Mouse (Mus musculus) CD4-positive, CD25-positive, alpha-beta regulatory T cell, adult 2 months (primary cell): ENCODE results near the gene Rara.
A peak's percentile ranks its signal among the peaks of the same experiment; 100 is the strongest.
"Not testable (repeated sequence)": the region's sequence is repeated elsewhere in the genome, so short reads cannot be mapped to it uniquely, and the experiment has no call there.

Source experiments
- DNase-seq: peaks from one replicate; pipeline ENCODE4 v3.0.0-alpha.2; 2012; ENCODE audit warnings: low read depth, low spot score

Gene Rara

DNA sequence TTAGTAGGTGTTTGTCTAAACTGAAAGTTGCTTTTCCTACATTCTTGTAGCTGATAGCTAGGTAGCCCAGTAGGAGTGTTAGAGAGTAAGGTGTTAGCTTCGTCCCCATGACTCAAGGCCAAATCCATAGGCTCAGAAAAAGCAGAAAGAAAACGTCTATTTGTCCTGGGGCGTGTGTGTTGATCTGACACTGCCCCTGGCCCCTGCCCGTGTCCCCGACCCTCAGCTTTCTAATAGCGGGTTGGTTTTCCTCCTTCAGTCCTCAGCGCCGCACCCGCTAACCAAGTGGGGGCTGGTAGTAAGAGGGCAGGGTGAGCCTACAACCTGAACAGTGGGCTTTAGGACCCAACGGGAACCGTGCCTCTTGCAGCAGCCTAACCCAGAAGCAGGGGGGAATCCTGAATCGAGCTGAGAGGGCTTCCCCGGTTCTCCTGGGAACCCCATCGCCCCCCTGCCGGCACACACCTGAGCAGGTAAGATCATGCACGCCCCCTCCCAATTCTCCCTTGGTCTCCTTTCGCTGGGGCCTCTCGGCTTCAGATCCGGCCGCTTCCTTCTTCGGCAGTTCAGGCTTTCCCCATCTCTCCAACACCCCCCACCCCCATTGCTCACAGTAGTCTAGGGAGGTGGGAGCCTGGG is at the start of gene Rara:
Gene Rara (plus strand): TSS at position 381 of the 639 bp plus-strand sequence.
- DNase-seq = peak; percentile 58

DNA sequence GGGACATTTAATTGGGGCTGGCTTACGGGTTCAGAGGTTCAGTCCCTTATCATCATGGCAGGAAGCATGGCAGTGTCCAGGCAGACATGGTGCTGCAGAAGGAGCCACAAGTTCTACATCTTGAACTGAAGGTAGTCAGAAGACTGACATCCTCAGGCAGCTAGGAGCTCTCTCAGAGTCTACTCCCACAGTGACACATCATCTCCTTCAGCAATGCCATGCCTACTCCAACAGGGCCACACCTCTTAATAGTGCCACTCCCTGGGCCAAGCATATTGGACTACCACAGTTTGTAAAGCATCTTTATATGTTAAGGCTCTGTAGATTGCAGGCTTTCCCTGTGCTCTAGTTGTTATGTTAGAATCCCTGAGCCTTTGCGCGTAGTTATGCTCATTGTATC is 39.9 kb upstream of the Rara start:
- DNase-seq = no peak

DNA sequence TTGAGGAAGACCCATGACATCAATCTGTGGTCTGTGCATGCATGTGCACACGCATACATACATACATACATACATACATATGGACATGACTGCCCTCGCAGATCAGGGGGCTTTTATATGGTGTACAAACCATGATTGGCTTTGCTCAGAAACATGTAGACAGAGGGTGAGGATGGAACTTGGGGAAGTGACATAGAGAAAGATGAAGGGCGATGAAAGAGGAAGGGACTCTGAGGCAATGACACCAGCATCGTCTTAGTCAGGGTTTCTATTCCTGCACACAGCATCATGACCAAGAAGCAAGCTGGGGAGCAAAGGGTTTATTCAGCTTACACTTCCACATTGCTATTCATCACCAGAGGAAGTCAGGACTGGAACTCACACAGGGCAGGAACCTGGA is 38.5 kb upstream of the Rara start:
- no peak for DNase-seq

DNA sequence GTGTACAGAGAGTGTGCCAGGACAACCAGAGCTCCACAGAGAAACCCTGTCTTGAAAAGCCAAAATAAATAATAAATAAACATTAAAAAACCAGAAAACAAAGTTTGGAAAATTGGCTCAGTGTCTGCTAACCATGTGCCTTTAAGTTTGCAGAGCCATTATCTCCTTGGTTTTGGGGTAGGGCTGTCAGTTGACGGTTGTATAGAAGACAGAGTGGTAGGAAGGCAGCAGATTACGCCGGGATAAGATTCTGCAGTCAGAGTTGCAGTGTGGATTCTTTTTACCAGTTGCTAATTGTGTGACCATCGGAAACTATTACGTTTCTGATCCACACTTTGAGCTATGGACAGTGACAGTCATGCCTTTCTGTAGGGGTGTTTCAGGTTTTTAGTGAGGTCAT is 37.6 kb upstream of the Rara start:
- DNase-seq = no peak

DNA sequence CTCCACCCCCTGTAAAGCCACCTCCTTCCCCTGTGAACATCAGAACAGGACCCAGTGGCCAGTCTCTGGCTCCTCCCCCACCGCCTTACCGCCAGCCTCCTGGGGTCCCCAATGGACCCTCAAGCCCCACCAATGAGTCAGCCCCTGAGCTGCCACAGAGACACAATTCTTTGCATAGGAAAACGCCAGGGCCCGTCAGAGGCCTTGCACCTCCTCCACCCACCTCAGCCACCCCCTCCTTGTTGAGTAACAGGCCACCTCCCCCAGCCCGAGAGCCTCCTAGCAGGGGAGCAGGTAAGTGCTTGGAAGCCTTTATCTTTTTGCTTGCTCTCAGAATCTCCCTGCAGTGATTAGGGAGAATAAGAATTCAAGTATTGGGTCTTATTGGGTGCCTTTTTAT is 35.2 kb upstream of the Rara start:
- no peak for DNase-seq

DNA sequence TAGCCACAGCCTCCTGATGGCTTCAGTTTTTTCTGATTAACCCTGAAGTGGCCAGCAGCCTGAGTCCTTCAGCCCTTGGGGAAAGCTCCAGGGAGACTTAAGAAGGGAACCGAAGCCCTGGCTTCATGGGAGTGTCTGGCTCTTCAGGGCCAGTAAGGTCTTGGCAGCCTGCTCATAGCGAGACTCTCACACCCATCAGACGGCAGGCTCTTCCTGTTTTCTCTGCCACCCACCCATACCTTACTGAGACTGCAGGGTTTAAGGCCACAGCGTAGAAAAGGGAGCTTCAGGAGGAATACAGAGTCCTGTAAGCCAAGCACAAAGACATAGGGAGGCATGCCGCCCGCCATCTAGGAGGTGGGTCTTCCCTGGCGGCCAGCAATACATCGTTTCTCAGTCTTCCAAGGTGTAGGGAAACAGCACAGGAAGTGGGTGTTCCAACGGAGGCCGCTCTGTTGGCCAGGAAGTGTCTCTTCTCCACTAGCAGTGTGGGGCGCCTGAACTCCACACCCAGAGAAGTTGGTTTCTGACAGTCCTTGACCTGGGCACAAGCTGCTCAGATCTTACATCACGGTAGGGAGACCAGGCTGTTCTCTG is 27.0 kb upstream of the Rara start:
- DNase-seq = peak; percentile 57

DNA sequence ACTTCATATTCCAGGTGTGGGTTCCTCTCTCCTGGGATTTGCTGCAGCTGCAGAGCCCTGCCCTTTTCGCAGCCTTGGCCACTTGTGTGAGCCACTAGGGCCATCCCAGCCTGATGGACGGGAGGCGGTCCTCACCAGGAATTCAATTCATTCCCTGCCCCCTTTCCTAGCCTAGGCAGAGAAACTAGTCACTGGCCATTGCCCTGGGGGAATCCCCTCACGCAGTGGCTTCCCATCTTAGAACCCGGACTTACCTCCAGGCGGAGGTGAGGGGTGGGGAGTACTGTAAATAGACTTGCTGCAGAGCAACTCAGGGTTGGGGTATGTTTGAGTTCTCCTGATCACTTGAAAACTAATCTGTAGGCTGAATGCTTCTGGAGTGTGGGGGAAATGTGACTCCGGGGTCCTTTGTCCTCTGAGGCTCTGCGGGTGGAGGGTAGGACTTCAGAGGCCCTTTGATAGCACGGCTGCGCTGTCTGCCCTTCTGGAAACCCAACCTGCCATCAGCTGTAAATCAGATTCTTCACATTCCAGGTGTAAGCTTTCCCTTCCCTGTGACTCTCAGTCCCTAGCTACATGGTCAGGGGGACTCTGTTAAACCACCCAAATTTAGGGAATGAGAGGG is 24.9 kb upstream of the Rara start:
- no peak for DNase-seq

DNA sequence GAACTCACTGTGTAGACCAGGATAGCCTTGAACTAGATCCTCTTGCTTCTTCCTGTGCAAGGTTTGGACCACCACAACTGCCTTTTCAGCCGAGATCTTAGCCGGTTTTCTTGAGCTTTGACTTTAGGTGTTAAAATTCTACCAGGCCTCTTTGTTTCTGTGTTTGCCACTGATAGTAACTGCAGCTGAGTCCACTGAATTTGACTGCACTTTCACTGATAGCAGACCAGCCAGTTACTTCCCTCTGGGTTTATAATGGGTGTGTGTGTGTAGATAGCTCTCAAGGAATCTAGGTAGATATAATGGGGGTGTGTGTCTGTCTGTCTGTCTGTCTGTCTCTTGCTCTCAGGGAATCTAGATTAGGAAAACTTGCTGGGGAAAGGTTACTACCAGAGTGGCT is 23.0 kb upstream of the Rara start:
- no peak for DNase-seq

DNA sequence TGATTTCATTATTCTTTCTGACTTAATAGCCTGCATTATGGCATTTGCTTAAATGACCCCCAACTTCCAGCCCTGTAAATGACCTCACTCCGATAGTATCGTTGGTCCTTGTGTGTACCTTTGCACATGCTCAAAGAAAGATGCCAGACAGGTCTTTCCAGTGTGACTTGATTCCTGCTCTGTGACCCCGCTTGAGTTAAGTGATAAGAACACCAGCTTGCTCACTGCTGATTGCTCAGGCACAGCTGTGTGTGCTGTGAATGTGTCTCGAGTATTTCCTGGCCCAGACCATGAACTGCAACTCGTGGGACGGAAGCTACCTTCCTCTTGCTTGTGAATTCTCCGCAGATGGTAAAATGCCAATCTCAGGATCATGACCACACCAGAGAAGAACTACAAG is 22.6 kb upstream of the Rara start:
- DNase-seq = no peak

DNA sequence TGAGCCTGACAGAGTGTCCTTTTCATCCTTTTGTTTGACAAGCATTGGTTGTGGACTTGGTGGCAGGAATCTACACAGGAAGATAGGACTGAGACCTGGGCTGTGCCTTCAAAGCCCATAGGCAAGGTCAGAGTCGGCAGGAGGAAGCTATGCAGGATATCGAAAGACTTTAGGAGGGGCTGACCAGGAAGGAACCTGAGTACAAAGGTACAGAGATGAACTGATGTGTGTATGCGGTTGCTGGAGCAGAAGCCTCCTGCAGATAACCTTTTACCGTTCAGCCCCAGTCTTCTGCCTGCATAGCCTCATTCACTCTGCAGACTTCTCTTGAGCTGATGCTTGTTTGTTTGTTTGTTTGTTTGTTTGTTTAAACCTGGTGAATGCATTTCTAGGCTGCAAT is 22.0 kb upstream of the Rara start:
- DNase-seq = no peak

DNA sequence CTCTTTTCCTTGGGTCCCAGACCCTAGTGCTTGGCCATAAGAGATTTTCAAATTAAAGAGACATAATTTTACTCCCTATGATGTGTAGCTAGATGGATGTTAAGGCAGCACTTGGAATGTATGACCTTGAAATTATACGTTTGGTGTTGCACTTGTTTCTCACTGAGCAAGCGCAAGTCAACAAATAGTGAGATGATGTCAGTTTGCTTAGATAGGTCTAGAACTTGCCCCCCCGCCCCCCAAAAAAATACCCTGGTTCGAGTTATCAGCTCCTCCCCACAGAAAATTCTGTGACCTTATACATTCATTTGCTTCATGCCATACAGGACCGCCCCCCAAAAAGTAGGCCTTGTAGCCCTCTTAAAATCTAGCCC is 20.6 kb upstream of the Rara start:
- DNase-seq = no peak

DNA sequence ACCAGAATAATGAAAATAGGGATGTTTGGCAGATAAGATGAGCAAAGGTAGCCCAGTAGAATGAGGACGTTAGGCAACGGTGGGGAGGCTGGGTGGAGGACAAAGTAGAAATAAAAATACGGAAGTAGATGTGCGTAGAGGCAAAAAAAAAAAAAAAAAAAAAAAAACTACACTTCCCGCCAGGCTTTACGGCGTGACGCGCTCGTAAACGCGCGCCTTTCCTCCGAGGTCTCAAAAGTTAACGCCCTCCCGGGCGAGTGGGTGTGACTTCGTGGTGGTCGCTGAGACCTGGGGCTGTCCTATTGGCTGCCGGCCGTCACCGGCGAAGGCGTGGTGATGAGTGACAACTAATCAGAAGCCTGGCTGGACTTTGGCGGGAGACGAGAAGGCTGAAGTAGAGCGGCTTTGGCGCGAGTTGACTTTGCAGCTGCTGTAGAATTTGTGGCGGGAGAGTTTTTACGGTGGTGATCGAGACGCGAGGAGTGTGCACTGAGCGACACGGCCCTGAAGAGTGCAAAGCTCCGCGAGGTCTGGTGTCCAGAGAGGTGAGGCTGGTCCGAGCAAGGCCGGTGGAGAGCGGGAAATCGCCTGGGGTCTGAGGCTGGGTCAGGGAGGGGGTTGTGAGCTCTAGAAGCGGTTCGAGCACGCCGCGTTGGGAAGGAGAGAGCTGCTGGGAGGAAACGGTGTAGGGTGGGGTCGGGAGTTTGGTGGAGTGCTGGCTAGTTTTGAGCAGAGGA is 20.0 kb upstream of the Rara start, which contains the start of gene Cdc6:
Gene Cdc6 (plus strand): TSS at position 365 of the 737 bp plus-strand sequence.
- peak; percentile 96 for DNase-seq

DNA sequence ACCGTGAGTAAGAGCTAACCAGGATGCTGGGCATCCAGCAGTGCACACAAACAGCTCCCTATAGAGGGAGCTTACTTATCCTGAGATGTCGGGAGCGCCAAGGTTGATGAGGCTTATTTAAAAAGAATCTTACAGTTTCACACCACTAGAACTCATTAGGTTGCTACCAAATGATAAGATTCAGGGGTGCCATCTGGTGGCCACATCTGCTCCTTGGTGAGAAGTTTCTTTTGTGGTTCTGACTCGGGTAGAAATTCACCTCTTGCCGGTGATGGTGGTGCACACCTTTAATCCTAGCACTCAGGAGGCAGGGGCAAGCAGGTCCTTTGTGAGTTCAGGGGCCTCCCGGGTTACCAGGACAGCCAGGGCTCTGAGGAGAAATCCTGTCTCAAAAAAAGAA is 18.0 kb upstream of the Rara start:
- DNase-seq = peak; percentile 90

DNA sequence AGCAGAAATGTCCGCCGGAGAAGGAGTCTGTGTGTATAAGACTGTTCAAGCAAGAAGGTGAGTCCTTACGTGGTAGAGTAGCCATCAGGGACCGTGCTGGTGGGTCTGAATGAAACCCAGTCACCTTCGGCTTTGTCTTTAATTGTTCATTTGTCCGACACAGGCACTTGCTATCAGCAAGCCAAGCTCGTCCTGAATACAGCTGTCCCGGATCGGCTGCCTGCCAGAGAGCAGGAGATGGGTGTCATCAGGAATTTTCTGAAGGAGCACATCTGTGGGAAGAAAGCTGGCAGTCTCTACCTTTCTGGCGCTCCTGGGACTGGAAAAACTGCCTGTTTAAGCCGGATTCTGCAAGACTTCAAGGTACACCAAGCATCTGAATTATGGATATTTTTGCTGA is 17.2 kb upstream of the Rara start:
- DNase-seq = no peak

DNA sequence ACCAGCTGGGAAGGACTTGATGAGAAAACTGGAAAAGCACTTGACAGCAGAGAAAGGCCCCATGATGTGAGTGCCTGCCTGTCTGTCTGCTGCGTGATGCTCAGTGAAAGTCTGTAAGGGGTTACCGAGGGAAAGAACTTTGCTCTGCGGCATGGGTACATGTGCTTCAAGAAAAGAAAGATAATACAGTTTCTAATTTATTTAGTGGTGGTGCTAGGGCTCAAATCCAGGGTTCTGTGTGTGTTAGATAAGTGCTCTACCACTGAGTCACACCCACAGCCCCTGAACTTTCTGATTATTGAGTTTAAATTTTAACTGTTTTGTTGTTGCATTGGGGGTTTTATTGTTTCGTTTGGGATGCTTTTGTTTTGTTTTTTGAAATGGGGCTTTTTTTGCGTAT is 16.1 kb upstream of the Rara start:
- no peak for DNase-seq

DNA sequence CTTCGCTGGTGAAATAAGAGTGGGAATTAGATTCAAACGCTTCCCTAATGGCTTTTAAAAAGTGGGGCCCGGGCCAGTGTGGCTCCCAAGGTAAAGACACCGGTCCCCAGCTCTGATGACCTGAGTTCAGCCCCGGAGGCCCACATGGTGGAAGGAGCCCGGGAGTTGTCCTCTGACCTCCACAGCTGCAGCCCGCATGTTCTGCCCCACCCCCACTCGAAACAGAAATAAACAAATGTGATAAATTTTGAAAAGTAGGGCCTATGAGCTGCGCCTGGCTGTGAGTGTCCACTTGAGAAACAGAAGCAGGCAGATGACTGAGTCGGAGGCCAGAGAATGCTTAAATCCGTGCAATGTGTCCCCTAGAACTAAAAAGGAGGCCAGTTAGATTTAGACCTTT is 13.4 kb upstream of the Rara start:
- no peak for DNase-seq

DNA sequence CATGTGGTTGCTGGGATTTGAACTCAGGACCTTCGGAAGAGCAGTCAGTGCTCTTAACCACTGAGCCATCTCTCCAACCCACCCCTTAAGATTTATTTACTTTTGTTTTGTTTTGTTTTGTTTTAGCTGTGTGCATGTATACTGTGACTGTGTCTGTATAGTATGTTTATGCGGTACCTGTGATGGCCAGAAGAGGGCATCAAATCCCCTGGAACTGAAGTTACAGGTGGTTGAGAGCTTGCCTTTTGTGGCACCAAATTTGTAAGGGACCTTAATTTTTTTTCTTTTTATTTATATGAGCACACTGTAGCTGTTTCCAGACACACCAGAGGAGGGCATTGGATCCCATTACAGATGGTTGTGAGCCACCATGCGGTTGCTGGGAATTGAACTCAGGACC is 11.2 kb upstream of the Rara start:
- DNase-seq = peak; percentile 69

DNA sequence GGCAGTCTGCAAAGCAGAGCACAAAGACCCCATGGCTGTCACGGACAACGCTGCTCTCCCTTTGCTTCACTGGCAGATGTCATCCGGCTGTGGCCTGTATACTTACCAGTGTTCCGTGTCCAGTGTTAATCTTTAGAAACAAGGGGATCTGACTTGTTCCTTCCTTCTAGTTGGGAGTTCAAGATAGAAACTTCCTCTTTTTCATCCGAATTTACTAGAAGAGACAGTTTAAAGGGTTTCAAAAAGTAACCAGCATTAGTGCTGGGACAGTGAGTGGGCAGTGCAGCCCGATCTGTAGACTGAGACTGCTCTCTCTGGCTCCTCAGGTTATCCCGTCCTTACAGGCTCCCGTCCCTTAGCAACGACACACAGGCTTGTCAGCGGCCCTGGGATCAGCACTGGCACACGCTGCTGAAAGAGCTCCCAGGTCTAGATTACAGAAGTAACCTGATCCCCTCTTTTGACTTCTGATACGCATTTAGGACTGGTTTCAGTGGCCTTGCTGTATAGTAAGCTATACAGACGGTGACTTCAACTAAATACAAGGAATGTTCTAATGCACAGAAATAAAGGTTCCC is 10.1 kb upstream of the Rara start:
- no peak for DNase-seq

DNA sequence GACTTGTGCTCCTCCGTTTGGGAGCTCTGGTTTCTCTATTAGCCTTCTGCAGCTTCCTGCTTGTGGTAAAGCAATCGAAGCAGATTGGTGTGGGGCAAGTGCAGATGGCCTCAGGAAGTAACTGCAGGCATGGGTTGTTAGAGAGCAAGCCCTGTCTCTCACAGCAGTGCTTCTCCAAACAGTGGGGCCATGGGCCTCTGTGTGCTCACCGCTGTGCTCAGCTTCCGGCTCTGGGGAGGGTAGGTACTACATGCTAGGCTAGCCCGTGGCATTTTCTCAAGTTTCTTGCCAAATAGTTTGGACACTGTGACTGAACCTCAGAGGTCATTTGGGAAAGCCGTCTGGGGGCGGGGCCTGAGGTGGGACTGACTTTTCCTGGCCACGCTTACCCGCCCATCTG is 9.4 kb upstream of the Rara start:
- DNase-seq = peak; percentile 66

DNA sequence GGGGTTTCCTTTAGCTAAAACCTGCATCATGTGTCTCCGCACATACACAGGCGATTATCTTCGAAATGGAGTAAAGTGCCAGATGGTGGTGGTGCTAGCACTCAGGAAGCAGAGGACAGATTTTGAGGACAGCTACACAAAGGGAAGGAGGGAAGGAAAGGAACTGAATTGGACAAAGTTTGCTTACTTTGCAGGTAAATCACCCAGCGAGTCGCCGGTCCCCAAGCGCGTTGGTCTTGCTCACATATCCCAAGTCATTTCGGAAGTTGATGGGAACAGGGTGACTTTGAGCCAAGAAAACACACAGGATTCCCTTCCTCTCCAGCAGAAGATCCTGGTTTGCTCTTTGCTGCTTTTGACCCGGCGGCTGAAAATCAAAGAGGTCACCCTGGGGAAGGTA is 8.6 kb upstream of the Rara start:
- DNase-seq = no peak

DNA sequence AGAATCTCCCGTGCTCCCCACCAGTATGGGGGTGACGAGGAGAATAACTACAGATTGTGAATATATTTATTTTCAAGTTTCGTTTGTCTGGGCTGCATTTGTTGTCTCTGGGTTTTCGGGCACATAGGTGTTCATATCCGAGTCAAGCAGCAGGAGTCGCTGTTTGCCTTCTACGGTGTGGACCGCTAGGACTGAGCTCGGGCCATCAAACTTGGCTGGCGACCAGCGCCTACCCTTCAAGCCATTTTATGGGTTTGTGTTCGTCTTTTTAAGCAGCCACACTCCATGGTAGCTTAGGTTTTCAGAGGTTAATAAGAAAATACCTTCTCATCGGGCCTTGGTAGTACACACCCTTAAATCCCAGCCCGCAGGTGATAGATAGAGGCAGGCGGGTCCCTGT is 5.8 kb upstream of the Rara start:
- DNase-seq = not testable (repeated sequence)

DNA sequence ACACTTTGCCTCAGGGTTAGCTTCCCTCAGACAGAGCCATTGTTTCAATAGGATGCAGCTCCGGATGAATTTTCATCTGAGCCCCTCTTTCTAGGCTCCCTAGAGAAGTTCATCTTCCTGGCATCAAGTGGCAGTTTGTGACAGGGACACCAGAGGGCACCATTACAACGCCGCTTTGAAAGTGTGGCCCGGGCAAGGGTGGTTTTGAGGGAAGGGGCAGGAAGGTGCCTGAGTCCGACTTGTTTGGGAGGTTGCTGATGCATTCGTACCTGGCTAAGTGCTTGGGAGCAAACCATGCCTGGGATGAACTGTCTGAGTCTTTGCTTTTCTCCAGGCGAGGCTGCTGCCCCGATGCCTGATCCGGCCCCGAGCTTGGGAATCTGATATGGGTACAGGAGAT is 5.3 kb upstream of the Rara start:
- DNase-seq = peak; percentile 86
